8 mouse cellular contexts compared by ENCODE assay signal in the genomic region with DNA sequence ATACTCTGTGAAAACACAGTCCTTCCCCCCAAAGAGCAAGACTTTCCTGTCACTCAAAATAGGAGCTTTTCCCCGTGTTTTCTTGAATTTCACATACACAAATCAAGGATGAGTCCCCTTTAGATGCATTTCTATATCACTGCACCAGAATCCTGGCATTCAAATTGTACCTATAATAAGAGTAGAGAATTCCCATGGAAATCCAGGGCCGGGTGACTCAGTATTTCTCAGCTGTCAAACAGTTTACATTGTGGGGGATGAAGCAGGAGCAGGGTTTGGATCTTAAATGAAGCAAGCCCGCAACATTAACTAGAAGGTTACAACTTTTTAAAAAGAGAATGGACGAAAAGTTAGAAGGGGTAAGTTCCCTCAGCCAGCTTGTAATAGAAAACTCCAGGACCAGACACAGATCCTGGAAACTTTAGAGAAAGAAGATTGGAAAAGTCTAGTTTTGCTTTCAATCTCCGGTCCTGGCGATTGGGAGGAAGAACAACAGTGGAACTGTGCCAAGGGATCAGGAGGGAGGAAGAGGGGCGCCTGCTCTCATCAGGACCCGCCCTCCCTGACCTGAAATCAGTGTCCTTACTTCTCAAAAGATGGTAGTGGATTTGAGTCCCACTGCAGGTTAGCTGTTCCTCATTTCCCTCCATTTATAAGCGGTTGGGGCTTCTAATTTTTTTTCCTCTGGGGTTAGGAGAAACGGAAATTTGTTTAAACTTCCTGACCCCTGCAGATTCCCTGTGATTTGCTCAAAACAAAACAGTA.
A peak's percentile ranks its signal among the peaks of the same experiment; 100 is the strongest.
DNase-seq lines count a peak whose midpoint lies in the region; ATAC-seq and TF ChIP-seq lines count a peak whose summit lies in the region.

No protein-coding gene starts in this region.

- H3K9ac ChIP-seq in lung, embryonic 14.5 days = peak overlapping the region; percentile 30

- TF ChIP-seq CTCF in lung, embryonic 14.5 days (IDR thresholded peaks at IDR 0.05; ENCODE audit: low read depth) = no peak

- ATAC-seq in cerebellum, adult (ENCODE audit: insufficient number of reproducible peaks, low FRiP score, low TSS enrichment) = no peak
- ATAC-seq in common myeloid progenitor, adult 5-6 weeks (replicated peaks; ENCODE audit: low read depth, poor library complexity, severe bottlenecking) = peak; percentile 37
- ATAC-seq in lung, embryonic 14.5 days (ENCODE audit: insufficient read depth) = peak; percentile 47
- ATAC-seq in megakaryocyte-erythroid progenitor cell, adult 5-6 weeks (replicated peaks; ENCODE audit: low FRiP score, low TSS enrichment, poor library complexity, severe bottlenecking) = no peak

- H3K36me3 ChIP-seq in lung, embryonic 14.5 days (ENCODE audit: insufficient read depth) = no peaks in the 10 kb centered on the region

- peak overlapping the region; percentile 22 for H3K4me3 ChIP-seq in lung, embryonic 14.5 days (ENCODE audit: low read depth, low read length)

- H3K4me2 ChIP-seq in lung, embryonic 14.5 days = peak overlapping the region; percentile 60

- H3K9me3 ChIP-seq in lung, embryonic 14.5 days (ENCODE audit: low read depth, low read length) = no peaks in the 10 kb centered on the region

- DNase-seq in cerebellum, adult 9-10 months = peak; percentile 18
- peak; percentile 32 to 44 for DNase-seq in heart, adult 9 months (ENCODE audit: low spot score in 2 of 2)
- peak; percentile 67 for DNase-seq in kidney, adult 9 months
- peak; percentile 84 for DNase-seq in lung, embryonic 14.5 days
- DNase-seq in ovary, postnatal 36 days (ENCODE audit: low spot score) = peak; percentile 20

- peaks cover 7% of the 10 kb centered on the region for H3K4me1 ChIP-seq in lung, embryonic 14.5 days (ENCODE audit: insufficient read depth)

- WGBS in lung, embryonic 14.5 days = 2% methylated on average over 10 of the region's 10 CpGs

- peak overlapping the region; percentile 80 for H3K27ac ChIP-seq in lung, embryonic 14.5 days (ENCODE audit: low read depth)

- H3K27me3 ChIP-seq in lung, embryonic 14.5 days (ENCODE audit: insufficient read depth, low read length) = no peaks in the 10 kb centered on the region

Comparison
In these comparisons a context has a peak if more than half of its experiments do, and no peak if none do; other contexts are left out.
1. DNase-seq: peak in every context shown above with its lines; median percentile 84 in lung, embryonic 14.5 days; 67 in kidney, adult 9 months; 38 in heart, adult 9 months; 20 in ovary, postnatal 36 days; 18 in cerebellum, adult 9-10 months.
2. ATAC-seq: peak in common myeloid progenitor, adult 5-6 weeks (single experiment) and lung, embryonic 14.5 days (single experiment); none in cerebellum, adult (single experiment) and megakaryocyte-erythroid progenitor cell, adult 5-6 weeks (single experiment).